Mouse (Mus musculus): ENCODE measurements around the gene Hmga2. TPM values are rescaled to one million over a fixed set of nuclear protein-coding genes. Genes with fewer than 3 reads are reported as not detected.
A peak's percentile ranks its signal among the peaks of the same experiment; 100 is the strongest.
"Not testable (repeated sequence)": the region's sequence is repeated elsewhere in the genome, so short reads cannot be mapped to it uniquely, and the experiment has no call there.

The Hmga2 gene
- polyA plus RNA-seq, 1 experiment from 2014 or later = 48.2 TPM

GRCm38 (mm10) chr10:120384040-120384439 is 92.2 kb downstream of the Hmga2 start:
- H3K27ac ChIP-seq (ENCODE audit: low read depth, low read length) = no peak overlapping the region
- H3K27me3 ChIP-seq (replicated peaks; ENCODE audit: control insufficient read depth, insufficient read depth, low read length) = no peaks in the 10 kb centered on the region
- no peak overlapping the region for H3K4me2 ChIP-seq
- H3K36me3 ChIP-seq (ENCODE audit: control insufficient read depth, insufficient read depth, low read length) = peaks cover 3% of the 10 kb centered on the region; the same call in 1 of the 2 replicates
- DNase-seq (ENCODE audit: low spot score) (no peak), ATAC-seq (replicated peaks; ENCODE audit: low FRiP score) (no peak)
- no peak overlapping the region for H3K4me3 ChIP-seq (ENCODE audit: low read depth, low read length)
- H3K4me1 ChIP-seq (replicated peaks; ENCODE audit: control insufficient read depth, insufficient read depth, low read length) = peaks cover 16% of the 10 kb centered on the region
- H3K9ac ChIP-seq (ENCODE audit: low read depth, low read length) = no peak overlapping the region
- WGBS = 93% methylated on average over 7 of the region's 7 CpGs
- no peaks in the 10 kb centered on the region for H3K9me3 ChIP-seq (ENCODE audit: control insufficient read depth, low read length)

- DNase-seq (ENCODE audit: low spot score) (no peak), ATAC-seq (replicated peaks; ENCODE audit: low FRiP score) (no peak)
- H3K9ac ChIP-seq (ENCODE audit: low read depth, low read length) = no peak overlapping the region
- H3K4me1 ChIP-seq (replicated peaks; ENCODE audit: control insufficient read depth, insufficient read depth, low read length) = peaks cover 4% of the 10 kb centered on the region; the same call in 1 of the 2 replicates
- no peak overlapping the region for H3K4me3 ChIP-seq (ENCODE audit: low read depth, low read length)
- no peaks in the 10 kb centered on the region for H3K9me3 ChIP-seq (ENCODE audit: control insufficient read depth, low read length)
- H3K4me2 ChIP-seq = no peak overlapping the region
- no peak overlapping the region for H3K27ac ChIP-seq (ENCODE audit: low read depth, low read length)
- 0 out of 2 replicates have a peak, but pooled peaks cover 2% of the 10 kb centered on the region for H3K36me3 ChIP-seq (ENCODE audit: control insufficient read depth, insufficient read depth, low read length)
- WGBS = 79% methylated on average over 3 of the region's 3 CpGs
- H3K27me3 ChIP-seq (replicated peaks; ENCODE audit: control insufficient read depth, insufficient read depth, low read length) = no peaks in the 10 kb centered on the region
These were observed 98.5 kb downstream of the Hmga2 start for GRCm38 (mm10) chr10:120377795-120378194.

GRCm38 (mm10) chr10:120377327-120377752 is 98.9 kb downstream of the Hmga2 start:
- ATAC-seq (replicated peaks; ENCODE audit: low FRiP score) (no peak), DNase-seq (ENCODE audit: low spot score) (no peak)
- Histone ChIP-seq H3K4me3 (ENCODE audit: low read depth, low read length) (no peak overlapping the region), H3K27me3 (replicated peaks; ENCODE audit: control insufficient read depth, insufficient read depth, low read length) (no peaks in the 10 kb centered on the region), H3K9ac (ENCODE audit: low read depth, low read length) (no peak overlapping the region), H3K36me3 (ENCODE audit: control insufficient read depth, insufficient read depth, low read length) (0 out of 2 replicates have a peak, but pooled peaks cover 2% of the 10 kb centered on the region), H3K27ac (ENCODE audit: low read depth, low read length) (no peak overlapping the region; the same call in 1 of the 2 replicates), H3K4me2 (no peak overlapping the region), H3K9me3 (ENCODE audit: control insufficient read depth, low read length) (no peaks in the 10 kb centered on the region), H3K4me1 (replicated peaks; ENCODE audit: control insufficient read depth, insufficient read depth, low read length) (peaks cover 4% of the 10 kb centered on the region; the same call in 1 of the 2 replicates)
- 62% methylated on average over 19 of the region's 19 CpGs for WGBS

- DNase-seq (ENCODE audit: low spot score) = no peak
- H3K4me2 ChIP-seq = no peak overlapping the region
- peaks cover 4% of the 10 kb centered on the region; the same call in 1 of the 2 replicates for H3K4me1 ChIP-seq (replicated peaks; ENCODE audit: control insufficient read depth, insufficient read depth, low read length)
- no peak overlapping the region for H3K9ac ChIP-seq (ENCODE audit: low read depth, low read length)
- H3K27ac ChIP-seq (ENCODE audit: low read depth, low read length) = no peak overlapping the region
- no peaks in the 10 kb centered on the region for H3K27me3 ChIP-seq (replicated peaks; ENCODE audit: control insufficient read depth, insufficient read depth, low read length)
- no peak overlapping the region for H3K4me3 ChIP-seq (ENCODE audit: low read depth, low read length)
- WGBS = 85% methylated on average over 14 of the region's 14 CpGs
- no peak for ATAC-seq (replicated peaks; ENCODE audit: low FRiP score)
- peaks cover 2% of the 10 kb centered on the region; the same call in 1 of the 2 replicates for H3K36me3 ChIP-seq (ENCODE audit: control insufficient read depth, insufficient read depth, low read length)
- H3K9me3 ChIP-seq (ENCODE audit: control insufficient read depth, low read length) = no peaks in the 10 kb centered on the region
These were observed 100.8 kb downstream of the Hmga2 start for GRCm38 (mm10) chr10:120375438-120375837.

GRCm38 (mm10) chr10:120371215-120371614 is 105.1 kb downstream of the Hmga2 start:
- Histone ChIP-seq H3K36me3 (ENCODE audit: control insufficient read depth, insufficient read depth, low read length) (no peaks in the 10 kb centered on the region; the same call in none of the 2 replicates), H3K4me1 (replicated peaks; ENCODE audit: control insufficient read depth, insufficient read depth, low read length) (peaks cover 8% of the 10 kb centered on the region), H3K27ac (ENCODE audit: low read depth, low read length) (no peak overlapping the region), H3K9ac (ENCODE audit: low read depth, low read length) (no peak overlapping the region), H3K4me2 (no peak overlapping the region), H3K27me3 (replicated peaks; ENCODE audit: control insufficient read depth, insufficient read depth, low read length) (no peaks in the 10 kb centered on the region), H3K4me3 (ENCODE audit: low read depth, low read length) (no peak overlapping the region), H3K9me3 (ENCODE audit: control insufficient read depth, low read length) (no peaks in the 10 kb centered on the region)
- WGBS = 76% methylated on average over 10 of the region's 10 CpGs
- ATAC-seq (replicated peaks; ENCODE audit: low FRiP score) (no peak), DNase-seq (ENCODE audit: low spot score) (peak; percentile 19)

GRCm38 (mm10) chr10:120369187-120369805 is 107.0 kb downstream of the Hmga2 start:
- Histone ChIP-seq H3K9me3 (ENCODE audit: control insufficient read depth, low read length) (no peaks in the 10 kb centered on the region), H3K27ac (ENCODE audit: low read depth, low read length) (no peak overlapping the region), H3K4me3 (ENCODE audit: low read depth, low read length) (no peak overlapping the region), H3K27me3 (replicated peaks; ENCODE audit: control insufficient read depth, insufficient read depth, low read length) (no peaks in the 10 kb centered on the region), H3K4me2 (no peak overlapping the region), H3K4me1 (replicated peaks; ENCODE audit: control insufficient read depth, insufficient read depth, low read length) (peaks cover 19% of the 10 kb centered on the region), H3K9ac (ENCODE audit: low read depth, low read length) (no peak overlapping the region), H3K36me3 (ENCODE audit: control insufficient read depth, insufficient read depth, low read length) (no peaks in the 10 kb centered on the region; the same call in none of the 2 replicates)
- DNase-seq (ENCODE audit: low spot score) (no peak), ATAC-seq (replicated peaks; ENCODE audit: low FRiP score) (no peak)
- WGBS = 84% methylated on average over 21 of the region's 21 CpGs

- Histone ChIP-seq H3K27ac (ENCODE audit: low read depth, low read length) (peak overlapping the region; percentile 4; the same call in 1 of the 2 replicates), H3K4me1 (replicated peaks; ENCODE audit: control insufficient read depth, insufficient read depth, low read length) (peaks cover 19% of the 10 kb centered on the region)
- H3K9ac ChIP-seq (ENCODE audit: low read depth, low read length); DNase-seq (ENCODE audit: low spot score); H3K9me3 ChIP-seq (ENCODE audit: control insufficient read depth, low read length); H3K36me3 ChIP-seq (ENCODE audit: control insufficient read depth, insufficient read depth, low read length); H3K4me2 ChIP-seq; H3K4me3 ChIP-seq (ENCODE audit: low read depth, low read length); H3K27me3 ChIP-seq (replicated peaks; ENCODE audit: control insufficient read depth, insufficient read depth, low read length); ATAC-seq (replicated peaks; ENCODE audit: low FRiP score): not testable (repeated sequence)
- WGBS = 84% methylated on average over 3 of the region's 3 CpGs
These were observed 110.1 kb downstream of the Hmga2 start for GRCm38 (mm10) chr10:120366173-120366592.

GRCm38 (mm10) chr10:120365380-120366172 is 110.7 kb downstream of the Hmga2 start:
- peaks cover 19% of the 10 kb centered on the region for H3K4me1 ChIP-seq (replicated peaks; ENCODE audit: control insufficient read depth, insufficient read depth, low read length)
- ATAC-seq (replicated peaks; ENCODE audit: low FRiP score) = 0 out of 2 replicates have a peak, but pooled peaks have one; percentile 8
- peak overlapping the region; percentile 52 for H3K4me3 ChIP-seq (ENCODE audit: low read depth, low read length)
- peaks cover 2% of the 10 kb centered on the region for H3K36me3 ChIP-seq (ENCODE audit: control insufficient read depth, insufficient read depth, low read length)
- no peaks in the 10 kb centered on the region for H3K9me3 ChIP-seq (ENCODE audit: control insufficient read depth, low read length)
- peak overlapping the region; percentile 4; the same call in 1 of the 2 replicates for H3K27ac ChIP-seq (ENCODE audit: low read depth, low read length)
- DNase-seq (ENCODE audit: low spot score) = no peak
- 0 out of 2 replicates have a peak overlapping the region, but pooled peaks have one; percentile 38 for H3K9ac ChIP-seq (ENCODE audit: low read depth, low read length)
- H3K27me3 ChIP-seq (replicated peaks; ENCODE audit: control insufficient read depth, insufficient read depth, low read length) = no peaks in the 10 kb centered on the region
- 56% methylated on average over 24 of the region's 24 CpGs for WGBS
- H3K4me2 ChIP-seq = peak overlapping the region; percentile 24
